ENCODE assay signal across 30 mouse cellular contexts in the genomic region with DNA sequence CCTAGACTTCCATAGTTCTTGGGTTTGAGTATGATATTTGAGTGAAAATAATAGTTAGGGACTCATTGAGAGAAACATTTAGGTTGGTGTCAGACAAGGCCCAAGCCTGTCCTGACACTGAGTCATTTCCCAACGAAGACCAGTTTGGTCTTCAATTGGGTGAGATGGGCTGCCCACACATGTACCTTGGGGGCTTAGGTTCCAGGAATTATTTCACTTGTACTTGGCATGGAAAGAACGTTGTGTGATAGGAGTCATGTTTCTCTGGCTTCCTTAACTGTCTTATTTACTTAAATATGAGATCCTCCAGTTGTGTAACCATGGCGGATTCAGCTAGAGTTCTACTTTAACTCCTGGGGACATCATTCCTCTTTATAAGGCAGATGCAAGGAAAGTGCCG. TPM values are rescaled to one million over a fixed set of nuclear protein-coding genes. Genes with fewer than 3 reads are reported as not detected.
"Had no signal": no experiment of that assay in that cellular context is flagged by ENCODE, and none has a peak within 500 bp of the region (broad histone marks: within the 10 kb centered on the region; RNA-seq: fewer than 3 reads in every experiment).

No protein-coding gene starts in this region.

- DNase-seq: gastrocnemius, postnatal 14 days; gastrocnemius, postnatal 36 days; heart, adult 11 months; heart, adult 2 months; heart, postnatal 14 days; heart, postnatal 36 days; kidney, adult 11 months; kidney, adult 2 months; kidney, adult 9 months; kidney, postnatal 14 days; kidney, postnatal 36 days; layer of hippocampus, adult 9-11 months; layer of hippocampus, postnatal 36 days; left cerebral cortex, postnatal 4 days had no signal

- H3K9me3 ChIP-seq: heart, embryonic 13.5 days; heart, embryonic 15.5 days; hindbrain, embryonic 13.5 days; hindbrain, embryonic 15.5 days; kidney, embryonic 15.5 days; limb, embryonic 13.5 days; limb, embryonic 15.5 days; liver, embryonic 12.5 days had no signal

- H3K27ac ChIP-seq: heart, adult 2 months; heart, embryonic 13.5 days; heart, embryonic 15.5 days; hindbrain, embryonic 13.5 days; hindbrain, embryonic 15.5 days; hindbrain, postnatal 0 days; kidney, embryonic 15.5 days; kidney, postnatal 0 days; limb, embryonic 13.5 days; limb, embryonic 15.5 days; liver, embryonic 12.5 days; liver, embryonic 14.5 days had no signal

- H3K4me1 ChIP-seq: heart, embryonic 13.5 days; heart, embryonic 15.5 days; hindbrain, embryonic 13.5 days; hindbrain, embryonic 15.5 days; kidney, embryonic 15.5 days; limb, embryonic 13.5 days; limb, embryonic 15.5 days; liver, embryonic 12.5 days had no signal

- H3K4me3 ChIP-seq: heart, adult 2 months; heart, embryonic 13.5 days; heart, embryonic 15.5 days; hindbrain, embryonic 13.5 days; hindbrain, embryonic 15.5 days; kidney, embryonic 15.5 days; limb, embryonic 13.5 days; limb, embryonic 15.5 days; liver, embryonic 12.5 days had no signal

- H3K9ac ChIP-seq: heart, embryonic 13.5 days; heart, embryonic 15.5 days; hindbrain, embryonic 13.5 days; hindbrain, embryonic 15.5 days; kidney, embryonic 15.5 days; limb, embryonic 13.5 days; limb, embryonic 15.5 days; liver, embryonic 12.5 days; liver, embryonic 14.5 days had no signal

- ATAC-seq: hindbrain, postnatal 0 days; intestine, embryonic 16.5 days; liver, embryonic 12.5 days had no signal

- H3K27me3 ChIP-seq: heart, embryonic 13.5 days; heart, embryonic 15.5 days; hindbrain, embryonic 13.5 days; hindbrain, embryonic 15.5 days; kidney, embryonic 15.5 days; limb, embryonic 13.5 days; limb, embryonic 15.5 days; liver, embryonic 12.5 days had no signal

RNA-seq across cellular contexts. Expression of a gene that starts 51.6 kb away (rescaled TPM):
- total RNA-seq: gastrocnemius, adult 18-20 months; gastrocnemius, adult 8-10 months; gastrocnemius, postnatal 14 days; gastrocnemius, postnatal 36 days; heart, adult 2 months; heart, postnatal 14 days; heart, postnatal 36 days; hematopoietic stem cell, adult 5-6 weeks; liver, adult 2 months had no signal
- polyA plus RNA-seq: liver, adult 2 months had no signal

RNA-seq across cellular contexts. Expression of a gene that starts 52.4 kb away (rescaled TPM):
- total RNA-seq: gastrocnemius, adult 18-20 months; liver, adult 2 months had no signal
- polyA plus RNA-seq: liver, adult 2 months had no signal
